Mouse (Mus musculus): ENCODE measurements around the gene Synpo2. TPM values are rescaled to one million over a fixed set of nuclear protein-coding genes. Genes with fewer than 3 reads are reported as not detected.

The Synpo2 gene
- total RNA-seq, 2 experiments from 2014 or later, result 0.04 TPM

DNA sequence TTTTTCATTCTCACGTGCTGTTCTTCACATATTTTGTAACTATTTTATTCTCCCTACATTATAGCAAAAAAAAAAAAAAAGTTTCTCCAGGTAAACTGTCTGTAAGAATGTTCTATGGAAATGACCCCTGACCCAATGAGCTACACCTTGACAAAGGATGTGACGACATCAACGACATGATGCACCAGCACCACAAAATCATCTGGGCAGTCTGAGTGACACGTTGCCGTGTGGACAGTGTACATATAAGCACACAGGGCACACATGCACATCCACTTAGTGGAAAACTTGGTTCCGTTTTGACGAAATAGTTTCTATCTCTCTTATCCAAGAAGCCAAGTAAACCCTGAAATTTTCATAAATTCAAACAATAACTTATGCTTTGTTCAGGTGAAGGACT, 30.5 kb downstream of the Synpo2 start:
- ATAC-seq (ENCODE audit: poor library complexity, severe bottlenecking), result no peak

GRCm38 (mm10) chr3:123205065-123205464, 30.9 kb downstream of the Synpo2 start:
- no peak for ATAC-seq (ENCODE audit: poor library complexity, severe bottlenecking)

DNA sequence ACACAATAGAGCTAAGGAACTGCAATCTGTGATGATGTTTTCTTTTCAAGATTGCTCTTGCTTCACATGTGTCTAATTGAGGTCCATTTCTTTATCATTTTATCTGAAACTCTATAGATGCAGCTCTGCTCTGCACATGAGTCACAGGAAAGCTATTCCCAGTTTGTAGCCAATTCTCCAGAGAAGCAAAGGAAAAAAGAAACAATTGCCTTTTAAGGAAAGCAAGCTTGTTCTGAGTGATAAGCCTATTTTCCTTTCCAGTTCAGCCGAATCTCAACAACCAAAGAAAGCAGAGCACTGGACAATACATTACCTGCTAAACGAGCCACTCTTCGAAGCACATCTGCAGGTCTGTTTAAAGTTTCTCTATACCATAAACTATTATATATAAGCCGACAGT, 31.3 kb downstream of the Synpo2 start:
- ATAC-seq (ENCODE audit: poor library complexity, severe bottlenecking), result no peak

DNA sequence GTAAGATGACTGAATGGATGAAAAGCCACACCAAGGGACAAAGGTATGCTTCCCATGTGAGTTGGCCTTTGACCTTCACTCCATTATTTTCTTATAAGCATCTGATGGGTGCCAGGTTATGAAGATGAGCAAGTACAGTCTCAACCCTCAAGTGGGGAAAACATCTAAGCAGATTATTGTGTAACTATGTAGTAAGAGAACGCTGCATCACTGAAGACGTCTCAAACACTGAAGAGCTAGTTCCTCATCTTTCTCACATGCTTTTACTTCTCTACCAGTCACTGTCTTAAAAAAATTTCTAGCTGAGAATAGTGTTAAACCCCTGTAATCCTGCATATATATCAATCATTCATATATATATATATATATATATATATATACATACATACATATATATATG, 34.2 kb downstream of the Synpo2 start:
- ATAC-seq (ENCODE audit: poor library complexity, severe bottlenecking), result peak; percentile 89

DNA sequence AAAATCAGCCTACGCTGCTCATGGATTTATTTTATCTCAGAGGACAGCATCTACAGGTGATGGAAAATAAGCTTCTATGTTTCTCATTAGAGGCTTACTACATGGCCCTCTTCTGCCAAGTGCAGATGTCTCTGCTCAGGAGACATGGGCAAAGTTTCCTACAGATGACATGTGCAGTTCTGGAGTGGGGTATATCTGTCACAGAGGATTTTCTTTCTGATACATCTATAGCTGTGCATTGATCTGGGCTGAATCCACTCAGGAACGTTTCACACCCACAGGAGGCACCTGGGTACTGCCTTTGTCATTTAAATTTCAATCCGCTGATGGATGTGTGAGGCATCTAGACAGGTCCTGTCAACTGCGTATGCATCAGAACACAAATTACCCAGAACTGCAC, 42.2 kb downstream of the Synpo2 start:
- no peak for ATAC-seq (ENCODE audit: poor library complexity, severe bottlenecking)

- no peak for ATAC-seq (ENCODE audit: poor library complexity, severe bottlenecking)
Measured at GRCm38 (mm10) chr3:123191602-123192001, 44.3 kb downstream of the Synpo2 start.

DNA sequence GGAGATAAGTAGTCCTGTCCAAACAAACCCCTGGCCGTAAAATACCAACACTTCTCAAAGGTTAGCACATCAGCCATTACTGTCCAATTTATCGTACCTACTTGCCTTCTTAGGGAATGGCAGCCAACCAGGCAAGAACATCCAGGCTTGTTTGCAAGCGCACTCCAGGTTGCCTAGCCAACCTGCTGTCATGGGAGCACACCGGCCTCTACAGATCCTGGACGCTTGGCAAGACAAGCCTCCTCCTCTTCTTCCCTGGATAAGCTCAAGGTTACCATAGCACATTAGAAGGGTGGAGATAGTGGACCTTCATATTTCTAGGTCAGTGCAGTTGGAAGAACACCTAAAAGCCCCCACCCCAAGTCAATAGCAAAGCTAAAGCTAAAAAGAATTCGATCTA, 45.6 kb downstream of the Synpo2 start:
- ATAC-seq (ENCODE audit: poor library complexity, severe bottlenecking), result no peak

GRCm38 (mm10) chr3:123189826-123190225, 46.1 kb downstream of the Synpo2 start:
- no peak for ATAC-seq (ENCODE audit: poor library complexity, severe bottlenecking)

DNA sequence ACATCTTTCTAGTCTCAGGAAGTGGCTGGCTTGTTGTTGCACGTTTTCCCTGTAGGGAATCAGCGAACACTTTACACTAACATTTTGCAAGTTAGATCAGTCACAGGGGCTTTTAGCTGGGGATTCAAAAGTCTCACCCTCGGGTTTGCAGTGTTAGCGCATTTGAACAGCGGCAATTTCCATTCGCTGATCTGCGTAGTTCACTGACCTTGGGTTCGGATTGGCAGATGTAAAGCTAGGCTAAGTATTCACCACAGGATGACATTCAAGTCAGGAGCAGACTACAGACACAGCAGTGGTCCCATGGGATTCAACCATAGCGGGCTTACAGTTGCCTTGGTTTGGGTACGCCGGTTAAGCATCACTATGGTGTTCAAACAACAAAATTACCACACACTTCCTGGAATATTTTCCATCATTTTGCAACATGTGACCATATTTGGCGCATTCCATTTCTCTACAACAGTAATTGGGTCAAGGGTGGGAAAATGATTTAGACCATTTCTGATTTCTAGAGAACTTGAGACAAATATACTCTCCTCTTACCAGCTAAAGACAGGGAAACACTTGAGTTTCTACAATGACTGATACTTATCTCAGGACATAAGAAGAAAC, 47.2 kb downstream of the Synpo2 start:
- no peak for ATAC-seq (ENCODE audit: poor library complexity, severe bottlenecking)

GRCm38 (mm10) chr3:123187370-123188124, 48.4 kb downstream of the Synpo2 start:
- no peak for ATAC-seq (ENCODE audit: poor library complexity, severe bottlenecking)

- no peak for ATAC-seq (ENCODE audit: poor library complexity, severe bottlenecking)
Measured at GRCm38 (mm10) chr3:123185238-123185925, 50.6 kb downstream of the Synpo2 start.

DNA sequence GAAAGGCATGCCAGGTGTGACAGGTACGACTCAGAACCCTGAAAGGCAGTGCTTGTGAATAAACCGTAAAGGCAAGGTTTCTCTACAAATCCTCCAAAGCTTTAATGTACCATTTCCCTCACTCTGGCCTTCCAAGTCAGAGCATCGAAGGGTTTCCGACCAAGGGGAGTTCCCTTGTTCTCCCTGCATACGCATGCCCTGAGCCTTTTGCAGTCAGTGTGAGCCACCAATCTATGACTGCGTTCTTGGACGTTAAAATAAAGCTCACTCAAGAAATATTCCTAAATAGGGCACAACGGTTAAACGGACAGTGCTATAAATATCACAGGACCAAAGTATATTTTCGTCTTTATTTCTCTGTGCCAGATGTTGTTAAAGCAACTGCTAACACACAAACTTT, 51.7 kb downstream of the Synpo2 start:
- no peak for ATAC-seq (ENCODE audit: poor library complexity, severe bottlenecking)

DNA sequence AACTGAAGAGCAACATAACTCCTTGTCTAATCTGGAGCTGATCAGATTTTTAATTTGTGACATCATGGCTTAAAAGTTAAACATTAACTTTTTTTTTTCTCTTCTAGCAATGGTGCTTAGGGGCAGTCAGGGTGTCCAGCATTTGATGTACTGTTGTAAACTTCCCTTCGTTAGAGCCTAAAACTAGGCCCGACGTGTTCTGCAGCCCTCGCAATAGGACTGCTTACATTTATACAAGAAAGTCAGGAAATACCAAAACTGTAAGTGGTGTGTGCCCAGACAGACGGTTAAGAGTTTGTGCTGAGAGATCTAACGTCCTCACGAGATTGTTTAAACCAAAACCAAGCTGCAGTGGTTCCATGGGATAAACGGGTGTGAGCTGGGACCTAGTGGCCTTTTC, 56.4 kb downstream of the Synpo2 start:
- ATAC-seq (ENCODE audit: poor library complexity, severe bottlenecking), result no peak

- ATAC-seq (ENCODE audit: poor library complexity, severe bottlenecking), result no peak
Measured at GRCm38 (mm10) chr3:123179041-123179440, 56.9 kb downstream of the Synpo2 start.

GRCm38 (mm10) chr3:123178420-123178819, 57.5 kb downstream of the Synpo2 start:
- no peak for ATAC-seq (ENCODE audit: poor library complexity, severe bottlenecking)

DNA sequence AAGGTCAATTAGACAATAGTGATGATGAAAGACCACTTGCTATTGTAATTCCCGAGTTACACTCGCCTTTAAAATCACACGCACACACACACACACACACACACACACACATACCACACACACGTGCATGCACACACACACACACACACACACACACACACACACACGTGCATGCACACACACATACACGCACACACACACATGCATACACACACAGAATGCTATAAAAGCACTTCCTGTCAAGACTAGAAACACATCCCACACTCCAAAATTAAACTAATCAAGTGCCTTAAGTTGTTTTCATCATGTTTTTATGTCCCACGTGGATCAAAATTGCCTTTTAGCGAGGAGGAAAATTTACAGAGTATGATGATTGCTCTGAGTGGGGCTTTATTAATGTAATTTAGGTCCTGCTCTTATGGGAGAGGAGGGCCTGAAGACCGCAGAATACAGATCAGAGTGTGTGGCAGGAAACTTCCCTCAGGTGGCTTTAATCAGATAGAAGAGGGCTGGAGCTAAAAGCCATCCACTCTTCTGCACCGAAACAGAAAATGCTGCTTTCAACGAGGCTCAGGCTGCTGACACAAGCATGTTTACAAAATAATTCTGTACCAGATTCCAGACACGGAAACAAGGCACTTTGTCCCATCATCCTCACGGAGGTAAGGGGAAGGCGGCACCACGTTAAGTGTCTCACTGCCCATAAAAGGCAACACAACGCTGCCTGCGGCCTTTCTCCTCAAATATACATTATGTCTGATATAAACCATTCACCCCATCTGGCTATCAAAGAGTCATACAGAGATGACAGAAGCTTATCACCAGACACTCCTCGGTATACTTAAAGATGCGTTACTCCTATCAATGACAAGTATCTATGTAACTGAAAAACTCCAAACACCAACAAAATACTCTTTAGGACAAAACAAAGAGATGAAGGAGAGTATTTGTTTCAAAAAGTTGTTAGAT, 59.3 kb downstream of the Synpo2 start:
- ATAC-seq (ENCODE audit: poor library complexity, severe bottlenecking), result no peak

DNA sequence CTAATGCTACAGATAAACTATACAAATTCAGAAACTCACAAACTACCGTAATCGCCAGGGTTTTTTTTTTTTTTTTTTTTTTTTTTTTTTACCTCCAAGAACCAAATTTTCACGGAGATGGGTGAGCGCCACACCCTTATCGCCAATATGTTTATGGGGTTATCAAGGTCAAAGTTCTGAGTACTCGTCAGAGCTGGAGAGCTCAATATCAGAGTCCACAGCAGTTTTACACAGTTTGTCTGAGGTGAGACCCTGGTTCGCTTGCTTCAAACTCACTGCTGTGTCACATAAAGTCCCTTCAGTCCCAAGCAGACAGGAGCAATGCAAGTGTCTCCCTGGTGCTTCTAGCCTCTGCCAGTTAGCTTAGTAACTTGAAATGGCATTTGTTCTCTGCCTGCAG, 60.8 kb downstream of the Synpo2 start:
- no peak for ATAC-seq (ENCODE audit: poor library complexity, severe bottlenecking)

DNA sequence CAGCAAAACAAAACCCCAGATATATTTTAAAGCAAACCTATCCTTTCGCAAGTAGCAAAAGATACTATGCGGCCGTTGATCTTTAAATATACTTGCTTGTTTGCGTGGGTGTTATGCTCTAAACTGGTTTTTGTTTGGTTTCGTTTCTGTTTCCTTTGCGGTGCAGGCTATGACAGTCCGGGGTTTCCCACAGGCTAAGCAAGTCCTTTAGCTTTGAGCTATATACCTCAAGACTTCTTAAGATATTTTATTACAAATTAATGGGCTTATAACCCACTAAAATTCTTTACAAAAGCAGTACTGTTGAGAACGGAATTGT, 61.6 kb downstream of the Synpo2 start:
- ATAC-seq (ENCODE audit: poor library complexity, severe bottlenecking), result peak; percentile 60

- ATAC-seq (ENCODE audit: poor library complexity, severe bottlenecking), result peak; percentile 46
Measured at GRCm38 (mm10) chr3:123173553-123174378, 62.2 kb downstream of the Synpo2 start.

- no peak for ATAC-seq (ENCODE audit: poor library complexity, severe bottlenecking)
Measured at GRCm38 (mm10) chr3:123172151-123172550, 63.8 kb downstream of the Synpo2 start.
